Mouse (Mus musculus): ENCODE measurements at regions not wholly inside any gene's neighbourhood (a gene's known extent, or its start where the extent isn't known, plus 50 kb on each side); places are given as distances from the start of the nearest gene placed in this dataset.

DNA sequence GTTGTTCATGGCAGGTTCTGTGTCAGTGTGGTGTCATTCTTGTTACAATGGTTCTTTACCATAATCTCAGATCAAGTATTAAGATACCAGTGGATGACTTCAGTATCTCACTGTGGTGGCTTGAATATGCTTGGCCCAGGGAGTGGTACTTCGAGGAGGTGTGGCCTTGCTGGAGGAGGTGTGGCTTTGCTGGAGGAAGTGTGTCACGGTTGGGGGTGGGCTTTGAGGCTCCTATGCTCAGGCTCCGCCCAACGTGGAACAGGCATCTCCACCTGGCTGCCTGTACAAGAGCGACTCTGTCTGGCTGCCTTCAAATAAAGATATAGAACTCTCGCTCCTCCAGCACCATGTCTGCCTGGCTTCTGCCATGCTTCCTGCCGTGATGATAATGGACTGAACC is 63.6 kb downstream of the Cd2 start:
- Histone ChIP-seq H3K4me3 (ENCODE audit: control insufficient read depth, low read depth, low read length) (no peak overlapping the region), H3K27ac (ENCODE audit: control insufficient read depth, insufficient read depth, low read depth, low read length) (no peak overlapping the region), H3K27me3 (ENCODE audit: control insufficient read depth, insufficient read depth, low read length) (no peaks in the 10 kb centered on the region), H3K4me1 (ENCODE audit: control insufficient read depth, insufficient read depth, low read length) (no peaks in the 10 kb centered on the region), H3K36me3 (ENCODE audit: control insufficient read depth, insufficient read depth, low read length) (no peaks in the 10 kb centered on the region)
- no peak for TF ChIP-seq POLR2A (IDR thresholded peaks at IDR 0.05; ENCODE audit: control insufficient read depth, low read depth, low read length)
- no peak for TF ChIP-seq CTCF (IDR thresholded peaks at IDR 0.05; ENCODE audit: control insufficient read depth, insufficient read depth, insufficient replicate concordance, low read depth, low read length)

DNA sequence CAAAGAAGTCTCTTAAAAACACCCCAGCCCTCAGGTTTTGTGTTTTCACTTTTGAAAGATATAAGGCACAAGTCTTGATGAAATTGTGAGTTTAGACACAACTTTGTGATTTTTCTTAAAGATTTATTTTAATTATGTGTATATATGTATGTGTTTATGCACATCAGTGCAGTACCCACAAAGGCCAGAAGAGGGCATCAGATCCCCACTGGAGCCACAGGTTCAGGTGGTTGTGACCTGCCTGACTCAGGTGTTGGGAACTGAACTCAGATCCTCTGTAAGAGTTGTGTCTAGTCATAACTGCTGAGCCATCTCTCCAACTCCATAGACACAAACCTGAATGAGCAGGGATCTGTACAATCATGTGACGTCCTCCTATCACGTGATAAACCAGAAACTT is 67.8 kb downstream of the Cd2 start:
- no peaks in the 10 kb centered on the region for H3K36me3 ChIP-seq (ENCODE audit: control insufficient read depth, insufficient read depth, low read length)
- H3K27me3 ChIP-seq (ENCODE audit: control insufficient read depth, insufficient read depth, low read length), result no peaks in the 10 kb centered on the region
- H3K27ac ChIP-seq (ENCODE audit: control insufficient read depth, insufficient read depth, low read depth, low read length), result no peak overlapping the region
- no peak overlapping the region for H3K4me3 ChIP-seq (ENCODE audit: control insufficient read depth, low read depth, low read length)
- peaks cover 8% of the 10 kb centered on the region for H3K4me1 ChIP-seq (ENCODE audit: control insufficient read depth, insufficient read depth, low read length)
- peak; percentile 71; the same call in 1 of the 2 replicates for TF ChIP-seq CTCF (IDR thresholded peaks at IDR 0.05; ENCODE audit: control insufficient read depth, insufficient read depth, insufficient replicate concordance, low read depth, low read length)
- no peak for TF ChIP-seq POLR2A (IDR thresholded peaks at IDR 0.05; ENCODE audit: control insufficient read depth, low read depth, low read length)

DNA sequence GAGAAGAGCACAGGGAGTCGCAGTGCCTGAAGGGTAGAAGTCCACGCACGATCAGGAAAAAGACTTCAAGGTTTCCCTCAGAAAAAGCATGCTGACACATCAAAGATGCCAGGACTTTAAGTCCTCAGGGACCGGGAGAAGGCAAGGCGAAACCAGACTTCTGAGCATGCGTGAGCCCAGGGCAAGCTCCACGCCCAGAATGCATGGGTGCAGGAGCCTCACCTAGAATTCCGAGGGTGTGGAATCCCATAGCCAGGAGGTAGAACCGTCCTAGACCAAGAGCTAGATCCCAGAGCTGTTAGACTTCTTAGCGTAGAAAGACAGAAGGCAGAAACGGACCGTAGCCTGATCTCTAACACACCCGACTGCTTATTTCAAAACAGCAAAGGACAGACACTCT is 71.0 kb downstream of the Cd2 start:
- H3K4me3 ChIP-seq (ENCODE audit: control insufficient read depth, low read depth, low read length), result no peak overlapping the region
- no peak overlapping the region for H3K27ac ChIP-seq (ENCODE audit: control insufficient read depth, insufficient read depth, low read depth, low read length)
- no peak for TF ChIP-seq CTCF (IDR thresholded peaks at IDR 0.05; ENCODE audit: control insufficient read depth, insufficient read depth, insufficient replicate concordance, low read depth, low read length)
- no peak for TF ChIP-seq POLR2A (IDR thresholded peaks at IDR 0.05; ENCODE audit: control insufficient read depth, low read depth, low read length)
- no peaks in the 10 kb centered on the region for H3K27me3 ChIP-seq (ENCODE audit: control insufficient read depth, insufficient read depth, low read length)
- no peaks in the 10 kb centered on the region for H3K36me3 ChIP-seq (ENCODE audit: control insufficient read depth, insufficient read depth, low read length)
- peaks cover 12% of the 10 kb centered on the region for H3K4me1 ChIP-seq (ENCODE audit: control insufficient read depth, insufficient read depth, low read length)

DNA sequence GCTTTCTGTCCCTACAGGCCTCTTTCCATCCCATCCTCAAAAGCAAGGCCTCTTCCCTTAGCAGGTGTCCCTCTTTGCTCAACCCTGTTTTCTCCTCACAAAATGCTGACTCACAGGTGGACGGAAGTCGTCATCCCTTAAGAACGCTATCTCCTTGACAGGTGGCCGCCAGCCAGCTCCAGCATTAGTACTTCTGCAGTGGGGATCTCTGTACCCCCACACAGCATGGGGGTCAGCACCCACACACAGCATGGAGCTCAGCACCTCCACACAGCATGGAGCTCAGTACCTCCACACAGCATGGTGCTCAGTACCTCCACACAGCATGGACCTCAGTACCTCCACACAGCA is 74.6 kb downstream of the Cd2 start:
- H3K36me3 ChIP-seq (ENCODE audit: control insufficient read depth, insufficient read depth, low read length), result no peaks in the 10 kb centered on the region
- H3K4me3 ChIP-seq (ENCODE audit: control insufficient read depth, low read depth, low read length), result no peak overlapping the region
- peaks cover 12% of the 10 kb centered on the region for H3K4me1 ChIP-seq (ENCODE audit: control insufficient read depth, insufficient read depth, low read length)
- TF ChIP-seq POLR2A (IDR thresholded peaks at IDR 0.05; ENCODE audit: control insufficient read depth, low read depth, low read length), result no peak
- no peak for TF ChIP-seq CTCF (IDR thresholded peaks at IDR 0.05; ENCODE audit: control insufficient read depth, insufficient read depth, insufficient replicate concordance, low read depth, low read length)
- H3K27ac ChIP-seq (ENCODE audit: control insufficient read depth, insufficient read depth, low read depth, low read length), result no peak overlapping the region
- H3K27me3 ChIP-seq (ENCODE audit: control insufficient read depth, insufficient read depth, low read length), result no peaks in the 10 kb centered on the region

DNA sequence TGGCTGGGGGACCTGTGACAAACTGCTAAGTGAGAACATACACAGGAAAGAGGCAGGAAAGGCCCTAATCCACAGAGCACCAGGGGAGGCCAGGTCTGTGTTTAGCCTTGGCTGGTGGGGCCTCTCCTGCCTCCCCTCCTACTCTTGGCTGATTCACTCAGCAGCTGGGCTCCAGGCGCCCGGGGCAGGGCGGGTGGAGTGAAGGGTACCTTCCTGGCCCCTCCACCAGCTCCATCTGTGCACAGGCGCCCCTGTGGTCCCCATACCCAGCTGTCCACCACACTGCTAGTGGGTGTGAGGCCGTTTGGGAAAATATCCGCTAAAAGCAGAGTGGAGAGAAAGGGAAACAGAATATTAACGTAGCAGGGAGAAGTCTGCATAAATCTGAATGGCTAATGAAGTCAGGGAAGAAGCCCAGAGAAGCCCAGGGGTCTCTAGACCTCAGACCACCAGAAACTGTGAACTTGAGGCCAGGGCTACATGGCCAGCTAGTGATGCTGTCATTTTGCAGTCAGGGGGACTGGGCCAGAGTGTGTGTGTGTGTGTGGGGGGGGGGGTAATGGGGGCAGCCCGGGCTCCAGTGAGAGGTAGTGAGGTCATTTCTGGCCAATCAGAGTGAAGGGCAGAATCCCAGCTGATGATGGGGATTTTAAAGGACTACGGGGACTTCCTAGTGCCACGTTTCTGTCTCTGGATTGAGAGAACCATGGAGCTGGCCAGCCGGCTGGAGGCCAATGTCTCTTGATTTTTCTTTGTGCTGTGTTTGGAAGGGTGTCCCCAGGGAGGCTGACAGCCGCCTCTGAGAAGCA is 75.1 kb downstream of the Cd2 start:
- no peak for TF ChIP-seq CTCF (IDR thresholded peaks at IDR 0.05; ENCODE audit: control insufficient read depth, insufficient read depth, insufficient replicate concordance, low read depth, low read length)
- TF ChIP-seq POLR2A (IDR thresholded peaks at IDR 0.05; ENCODE audit: control insufficient read depth, low read depth, low read length), result no peak
- Histone ChIP-seq H3K36me3 (ENCODE audit: control insufficient read depth, insufficient read depth, low read length) (no peaks in the 10 kb centered on the region), H3K27ac (ENCODE audit: control insufficient read depth, insufficient read depth, low read depth, low read length) (no peak overlapping the region), H3K4me3 (ENCODE audit: control insufficient read depth, low read depth, low read length) (no peak overlapping the region), H3K27me3 (ENCODE audit: control insufficient read depth, insufficient read depth, low read length) (no peaks in the 10 kb centered on the region), H3K4me1 (ENCODE audit: control insufficient read depth, insufficient read depth, low read length) (peaks cover 12% of the 10 kb centered on the region)

DNA sequence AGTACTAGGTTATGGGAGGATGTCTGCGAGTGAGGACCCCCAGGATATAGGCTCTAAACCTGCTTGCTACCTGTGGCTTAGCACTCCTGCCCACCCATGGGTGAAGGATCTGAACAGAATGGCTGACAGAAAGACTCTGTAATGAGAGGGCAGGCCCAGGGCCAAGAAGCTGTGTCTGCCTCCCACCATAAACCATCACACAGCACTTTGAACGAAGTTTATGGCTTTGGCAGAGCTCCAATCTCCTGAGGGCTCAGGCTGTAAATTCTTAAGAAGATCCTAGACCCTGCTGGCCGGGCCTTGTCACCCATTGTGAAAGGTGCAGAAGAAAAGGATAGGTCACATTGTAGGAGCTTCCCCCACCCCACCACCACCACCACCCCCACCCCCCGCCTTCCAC is 75.8 kb downstream of the Cd2 start:
- no peak for TF ChIP-seq CTCF (IDR thresholded peaks at IDR 0.05; ENCODE audit: control insufficient read depth, insufficient read depth, insufficient replicate concordance, low read depth, low read length)
- TF ChIP-seq POLR2A (IDR thresholded peaks at IDR 0.05; ENCODE audit: control insufficient read depth, low read depth, low read length), result no peak

DNA sequence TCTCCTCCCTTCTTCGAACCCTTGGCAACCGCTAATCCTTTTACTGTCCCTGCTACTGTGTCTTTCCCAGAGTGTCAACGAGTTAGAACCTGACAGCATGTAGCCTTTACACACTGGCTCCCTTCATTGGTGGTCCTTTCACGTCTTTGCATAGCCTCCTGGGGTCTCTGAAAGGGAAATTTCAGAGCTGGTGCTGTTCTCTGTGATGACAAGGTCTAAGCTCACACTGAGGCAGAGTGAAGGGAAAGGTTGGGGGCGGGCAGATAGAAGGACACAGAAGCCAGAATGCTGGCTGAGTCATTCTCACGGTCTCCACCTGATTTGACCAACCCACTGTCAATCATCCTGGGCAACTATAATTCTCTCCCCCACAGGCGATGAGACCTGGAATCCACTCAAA is 78.2 kb downstream of the Cd2 start:
- peaks cover 4% of the 10 kb centered on the region for H3K4me1 ChIP-seq (ENCODE audit: control insufficient read depth, insufficient read depth, low read length)
- no peaks in the 10 kb centered on the region for H3K27me3 ChIP-seq (ENCODE audit: control insufficient read depth, insufficient read depth, low read length)
- H3K36me3 ChIP-seq (ENCODE audit: control insufficient read depth, insufficient read depth, low read length), result no peaks in the 10 kb centered on the region
- TF ChIP-seq POLR2A (IDR thresholded peaks at IDR 0.05; ENCODE audit: control insufficient read depth, low read depth, low read length) (no peak), CTCF (IDR thresholded peaks at IDR 0.05; ENCODE audit: control insufficient read depth, insufficient read depth, insufficient replicate concordance, low read depth, low read length) (no peak)
- no peak overlapping the region for H3K4me3 ChIP-seq (ENCODE audit: control insufficient read depth, low read depth, low read length)
- H3K27ac ChIP-seq (ENCODE audit: control insufficient read depth, insufficient read depth, low read depth, low read length), result no peak overlapping the region

More for the DNA sequence above, 75.8 kb downstream of the Cd2 start:
- H3K4me1 ChIP-seq (ENCODE audit: control insufficient read depth, insufficient read depth, low read length), result peaks cover 8% of the 10 kb centered on the region
- H3K27ac ChIP-seq (ENCODE audit: control insufficient read depth, insufficient read depth, low read depth, low read length), result no peak overlapping the region
- no peaks in the 10 kb centered on the region for H3K27me3 ChIP-seq (ENCODE audit: control insufficient read depth, insufficient read depth, low read length)
- H3K36me3 ChIP-seq (ENCODE audit: control insufficient read depth, insufficient read depth, low read length), result no peaks in the 10 kb centered on the region
- H3K4me3 ChIP-seq (ENCODE audit: control insufficient read depth, low read depth, low read length), result no peak overlapping the region
